22 mouse cellular contexts compared by ENCODE assay signal in the genomic region with DNA sequence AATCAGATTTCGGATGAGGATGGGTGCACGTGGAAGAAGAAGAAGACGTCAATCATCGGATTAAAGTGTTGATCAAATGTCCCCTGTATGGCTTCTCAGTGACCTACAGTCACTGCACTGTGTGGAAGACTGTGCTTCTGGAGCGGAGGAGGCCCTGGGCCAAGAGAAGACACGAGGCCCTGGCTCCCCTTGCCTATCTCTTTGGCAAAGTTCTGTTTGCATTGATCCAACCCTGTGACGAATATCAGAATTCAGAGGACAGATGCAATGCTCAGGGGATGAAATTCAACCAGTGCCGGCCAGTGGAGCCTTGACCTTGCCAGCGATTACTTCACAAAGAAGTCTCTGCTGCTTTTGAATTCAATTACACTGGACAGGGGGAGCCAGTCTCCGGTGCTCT.
A peak's percentile ranks its signal among the peaks of the same experiment; 100 is the strongest.
DNase-seq lines count a peak whose midpoint lies in the region.
"Had no signal": no experiment of that assay in that cellular context is flagged by ENCODE, and none has a peak within 500 bp of the region (broad histone marks: within the 10 kb centered on the region; RNA-seq: fewer than 3 reads in every experiment).

No protein-coding gene starts in this region.

- H3K27me3 ChIP-seq in embryonic facial prominence, embryonic 10.5 days (replicated peaks; ENCODE audit: low read depth, poor library complexity, severe bottlenecking) = no peaks in the 10 kb centered on the region; the same call in none of the 2 replicates
- H3K27me3 ChIP-seq: forebrain, embryonic 15.5 days; heart, embryonic 12.5 days; heart, embryonic 15.5 days had no signal

- no peaks in the 10 kb centered on the region for H3K9me3 ChIP-seq in embryonic facial prominence, embryonic 10.5 days
- H3K9me3 ChIP-seq: embryonic facial prominence, embryonic 13.5 days; forebrain, embryonic 12.5 days; forebrain, embryonic 15.5 days; heart, embryonic 12.5 days; heart, embryonic 15.5 days had no signal

- no peaks in the 10 kb centered on the region for H3K36me3 ChIP-seq in embryonic facial prominence, embryonic 10.5 days (replicated peaks)
- H3K36me3 ChIP-seq: embryonic facial prominence, embryonic 13.5 days; forebrain, embryonic 12.5 days; forebrain, embryonic 15.5 days; heart, embryonic 12.5 days; heart, embryonic 15.5 days had no signal

- DNase-seq in adrenal gland, adult 8-10 months = peak; percentile 15
- DNase-seq in adrenal gland, postnatal 36 days = no peak
- peak; percentile 85 for DNase-seq in heart, adult 11 months
- DNase-seq in heart, postnatal 25 days (ENCODE audit: low spot score) = no peak
- DNase-seq in adrenal gland, postnatal 14 days = peak; percentile 43
- DNase-seq in embryonic facial prominence, embryonic 10.5 days (ENCODE audit: low spot score) = no peak
- no peak for DNase-seq in layer of hippocampus, adult 9-10 months (ENCODE audit: low spot score)
- DNase-seq: cerebellum, adult 11 months; cerebellum, adult 2 months; cerebellum, adult 9-11 months; cerebellum, postnatal 25 days; heart, postnatal 10 days; heart, postnatal 4 days; kidney, adult 18-20 months had no signal

- 64% methylated on average over 10 of the region's 10 CpGs for WGBS in embryonic facial prominence, embryonic 10.5 days

- H3K27ac ChIP-seq in embryonic facial prominence, embryonic 10.5 days (replicated peaks) = peak overlapping the region; percentile 10; the same call in 1 of the 2 replicates
- H3K27ac ChIP-seq: embryonic facial prominence, embryonic 13.5 days; forebrain, embryonic 12.5 days; forebrain, embryonic 15.5 days; heart, embryonic 15.5 days; hindbrain, embryonic 14.5 days; hindbrain, postnatal 0 days had no signal

- peaks cover 65% of the 10 kb centered on the region for H3K4me1 ChIP-seq in embryonic facial prominence, embryonic 10.5 days

- no peak overlapping the region for H3K4me3 ChIP-seq in embryonic facial prominence, embryonic 10.5 days
- H3K4me3 ChIP-seq: embryonic facial prominence, embryonic 13.5 days; erythroblast, embryonic 14.5 days; forebrain, embryonic 12.5 days; forebrain, embryonic 15.5 days; heart, embryonic 12.5 days; heart, embryonic 15.5 days had no signal

- intact Hi-C loops in heart, postnatal 25 days (cut with DNase I) = no loop called here

Comparison
In these comparisons a context has a peak if more than half of its experiments do, and no peak if none do; other contexts are left out.
1. DNase-seq: peak in adrenal gland, adult 8-10 months (single experiment), heart, adult 11 months (single experiment) and adrenal gland, postnatal 14 days (single experiment); none in adrenal gland, postnatal 36 days (0 of 2), heart, postnatal 25 days (single experiment), embryonic facial prominence, embryonic 10.5 days (single experiment) and layer of hippocampus, adult 9-10 months (single experiment).